Mouse (Mus musculus) kidney, adult 18-20 months (tissue): ENCODE measurements around the gene Btbd9.

Experiments used
- DNase-seq: peaks from one replicate; pipeline ENCODE4 v3.0.0; 2021

Gene Btbd9

GRCm38 (mm10) chr17:30328924-30329323 is 247.4 kb downstream of the Btbd9 start:
- no peak for DNase-seq

- no peak for DNase-seq
These were observed 249.4 kb downstream of the Btbd9 start for GRCm38 (mm10) chr17:30326906-30327305.

- no peak for DNase-seq
These were observed 256.0 kb downstream of the Btbd9 start for GRCm38 (mm10) chr17:30320301-30320700.

GRCm38 (mm10) chr17:30312688-30313087 is 263.6 kb downstream of the Btbd9 start:
- DNase-seq = no peak

- DNase-seq = no peak
These were observed 266.7 kb downstream of the Btbd9 start for GRCm38 (mm10) chr17:30309627-30310026.

- DNase-seq = no peak
These were observed 267.4 kb downstream of the Btbd9 start for GRCm38 (mm10) chr17:30308889-30309288.

GRCm38 (mm10) chr17:30308317-30308716 is 268.0 kb downstream of the Btbd9 start:
- no peak for DNase-seq

GRCm38 (mm10) chr17:30307168-30307567 is 269.1 kb downstream of the Btbd9 start:
- no peak for DNase-seq

- DNase-seq = no peak
These were observed 271.5 kb downstream of the Btbd9 start for GRCm38 (mm10) chr17:30304766-30305165.

GRCm38 (mm10) chr17:30301338-30301737 is 274.9 kb downstream of the Btbd9 start:
- DNase-seq = no peak

- DNase-seq = no peak
These were observed 278.9 kb downstream of the Btbd9 start for GRCm38 (mm10) chr17:30297432-30297831.

GRCm38 (mm10) chr17:30296069-30296468 is 280.2 kb downstream of the Btbd9 start:
- DNase-seq = no peak

GRCm38 (mm10) chr17:30292666-30293065 is 283.6 kb downstream of the Btbd9 start:
- DNase-seq = no peak

- no peak for DNase-seq
These were observed 290.6 kb downstream of the Btbd9 start for GRCm38 (mm10) chr17:30285641-30286040.

- no peak for DNase-seq
These were observed 292.7 kb downstream of the Btbd9 start for GRCm38 (mm10) chr17:30283460-30284050.

GRCm38 (mm10) chr17:30283001-30283400 is 293.3 kb downstream of the Btbd9 start:
- no peak for DNase-seq

- DNase-seq = no peak
These were observed 295.8 kb downstream of the Btbd9 start for GRCm38 (mm10) chr17:30280323-30281118.

- no peak for DNase-seq
These were observed 296.6 kb downstream of the Btbd9 start for GRCm38 (mm10) chr17:30279684-30280083.

- no peak for DNase-seq
These were observed 297.5 kb downstream of the Btbd9 start for GRCm38 (mm10) chr17:30278596-30279378.

- DNase-seq = no peak
These were observed 299.8 kb downstream of the Btbd9 start for GRCm38 (mm10) chr17:30276477-30276876.

GRCm38 (mm10) chr17:30272769-30273168 is 303.5 kb downstream of the Btbd9 start:
- no peak for DNase-seq

GRCm38 (mm10) chr17:30269136-30270063 is 306.9 kb downstream of the Btbd9 start:
- DNase-seq = no peak

- DNase-seq = no peak
These were observed 307.8 kb downstream of the Btbd9 start for GRCm38 (mm10) chr17:30268456-30268855.
